Mouse (Mus musculus) ES-E14 (cell line): ENCODE measurements around the gene Pcdh9. TPM values are rescaled to one million over a fixed set of nuclear protein-coding genes. Genes with fewer than 3 reads are reported as not detected.

Experiments
- DNase-seq: peaks from one replicate; pipeline ENCODE4 v3.0.0-alpha.2; 2013; ENCODE audit warnings: low read depth, low spot score
- H3K27ac ChIP-seq: 2 replicates; pipeline ENCODE4 v1.5.1; 2012; ENCODE audit warnings: low read depth, mild to moderate bottlenecking, low read length, moderate library complexity, mixed read lengths; ENCODE audit not compliant: poor library complexity, insufficient read depth, severe bottlenecking
- H3K36me3 ChIP-seq: 2 replicates; pipeline ENCODE4 v1.6.1; 2012; ENCODE audit warnings: mild to moderate bottlenecking, low read length, moderate library complexity, mixed read lengths; ENCODE audit not compliant: control insufficient read depth, poor library complexity, insufficient read depth, severe bottlenecking
- H3K4me1 ChIP-seq, 2 experiments: fragments of 150-350 bp in 1 of 2; sonication (generic) in 1 of 2; 2 replicates each; pipeline ENCODE4 v1.6.1; 2012; ENCODE audit warnings: low read length in 2 of 2, mild to moderate bottlenecking in 1 of 2, mixed read lengths in 1 of 2; ENCODE audit not compliant: control insufficient read depth in 2 of 2, insufficient read depth in 2 of 2, poor library complexity in 1 of 2
- H3K4me3 ChIP-seq, 2 experiments: fragments of 150-350 bp in 1 of 2; sonication (generic) in 1 of 2; 2 replicates each; pipeline ENCODE4 v1.5.1; 2012; ENCODE audit warnings: low read length in 2 of 2, low read depth in 1 of 2, mild to moderate bottlenecking in 1 of 2, mixed read lengths in 1 of 2; ENCODE audit not compliant: insufficient read depth in 1 of 2, poor library complexity in 1 of 2, severe bottlenecking in 1 of 2
- H3K9ac ChIP-seq: 2 replicates; pipeline ENCODE4 v1.6.1; 2012; ENCODE audit warnings: low read depth, mild to moderate bottlenecking, low read length, mixed read lengths; ENCODE audit not compliant: poor library complexity, insufficient read depth, severe bottlenecking
- H3K9me3 ChIP-seq: fragments of 150-350 bp; sonication (generic); 2 replicates; pipeline ENCODE4 v1.6.1; 2012; ENCODE audit warnings: low read depth, mild to moderate bottlenecking, low read length; ENCODE audit not compliant: control insufficient read depth, insufficient read depth
- CHD2 ChIP-seq: IDR thresholded peaks from 2 replicates; pipeline ENCODE4 v1.6.1; 2014; ENCODE audit warnings: mild to moderate bottlenecking, low read depth, low read length, inconsistent platforms
- HCFC1 ChIP-seq: IDR thresholded peaks from 2 replicates; pipeline ENCODE4 v1.6.1; 2012; ENCODE audit warnings: low read length, inconsistent platforms, borderline replicate concordance; ENCODE audit not compliant: insufficient read depth
- MAFK ChIP-seq: IDR thresholded peaks from 2 replicates; pipeline ENCODE4 v1.6.1; 2014; ENCODE audit warnings: mild to moderate bottlenecking, low read depth, low read length, inconsistent platforms; ENCODE audit not compliant: insufficient read depth
- ZC3H11A ChIP-seq: IDR thresholded peaks from 2 replicates; pipeline ENCODE4 v1.6.1; 2012; ENCODE audit warnings: low read depth, mild to moderate bottlenecking, inconsistent platforms, low read length, borderline replicate concordance
- ZNF384 ChIP-seq: IDR thresholded peaks from 2 replicates; pipeline ENCODE4 v1.6.1; 2012; ENCODE audit warnings: low read depth, low read length, inconsistent platforms
- in situ Hi-C, 2 experiments: fragments of 600-800 bp; cut with MboI; formaldehyde crosslinking; loops; one replicate each; pipeline ENCODE4 v1.15.1; 2025; ENCODE audit warnings: low sequenced_read_pairs in 2 of 2, inconsistent platforms in 1 of 2; ENCODE audit not compliant: unreplicated experiment in 2 of 2
- total RNA-seq: library from RNA; depleted of rRNA; stranded (reverse); fragments of 300-350 nt; gene quantifications from 2 replicates; pipeline ENCODE4 v1.2.3, GENCODE M21; 2012

The Pcdh9 gene
- total RNA-seq, 1 experiment, result 0.71 TPM

- in situ Hi-C loops, result loop anchor here in 1 of 2 experiments (25.0 kb wide), 1 partner anchor 548 kb away; no protein-coding TSS in a partner anchor
- Histone ChIP-seq H3K36me3 (no peaks in the 10 kb centered on the region), H3K27ac (no peak overlapping the region), H3K9me3 (no peaks in the 10 kb centered on the region), H3K4me1 (no peaks in the 10 kb centered on the region), H3K4me3 (no peak overlapping the region), H3K9ac (no peak overlapping the region)
- TF ChIP-seq ZNF384 (no peak), MAFK (no peak), ZC3H11A (no peak), CHD2 (no peak), HCFC1 (no peak)
- no peak for DNase-seq
Observed at GRCm38 (mm10) chr14:93885551-93886084, 4.9 kb downstream of the Pcdh9 start.

GRCm38 (mm10) chr14:93884467-93884866 lies 6.0 kb downstream of the Pcdh9 start:
- Histone ChIP-seq H3K27ac (no peak overlapping the region), H3K4me1 (no peaks in the 10 kb centered on the region), H3K36me3 (no peaks in the 10 kb centered on the region), H3K9me3 (no peaks in the 10 kb centered on the region), H3K9ac (no peak overlapping the region), H3K4me3 (no peak overlapping the region)
- in situ Hi-C loops, result loop anchor here in 1 of 2 experiments (25.0 kb wide), 1 partner anchor 547 kb away; no protein-coding TSS in a partner anchor
- TF ChIP-seq MAFK (no peak), ZC3H11A (0 out of 2 replicates have a peak, but pooled peaks have one; percentile 8)
- no peak for DNase-seq

- no peak overlapping the region for H3K27ac ChIP-seq
- DNase-seq, result no peak
- H3K4me1 ChIP-seq, result no peaks in the 10 kb centered on the region
- H3K4me3 ChIP-seq, result no peak overlapping the region
- H3K9ac ChIP-seq, result no peak overlapping the region
- H3K36me3 ChIP-seq, result no peaks in the 10 kb centered on the region
- TF ChIP-seq ZC3H11A (no peak), CHD2 (no peak)
- no peaks in the 10 kb centered on the region for H3K9me3 ChIP-seq
- in situ Hi-C loops, result loop anchor here in 1 of 2 experiments (25.0 kb wide), 1 partner anchor 543 kb away; no protein-coding TSS in a partner anchor
Observed at GRCm38 (mm10) chr14:93880071-93880470, 10.4 kb downstream of the Pcdh9 start.

- in situ Hi-C loops, result loop anchor here in 1 of 2 experiments (25.0 kb wide), 1 partner anchor 539 kb away; no protein-coding TSS in a partner anchor
- Histone ChIP-seq H3K36me3 (no peaks in the 10 kb centered on the region), H3K27ac (no peak overlapping the region), H3K4me3 (no peak overlapping the region), H3K9ac (no peak overlapping the region), H3K9me3 (no peaks in the 10 kb centered on the region), H3K4me1 (no peaks in the 10 kb centered on the region)
- TF ChIP-seq ZC3H11A, result no peak
- no peak for TF ChIP-seq HCFC1
- TF ChIP-seq MAFK, result no peak
- no peak for TF ChIP-seq CHD2
- TF ChIP-seq ZNF384, result no peak
- no peak for DNase-seq
Observed at GRCm38 (mm10) chr14:93875968-93876367, 14.5 kb downstream of the Pcdh9 start.

- H3K4me3 ChIP-seq, result no peak overlapping the region
- H3K27ac ChIP-seq, result no peak overlapping the region
- in situ Hi-C loops, result no loop called here
- no peak overlapping the region for H3K9ac ChIP-seq
- no peaks in the 10 kb centered on the region for H3K36me3 ChIP-seq
- no peak for DNase-seq
- H3K4me1 ChIP-seq, result no peaks in the 10 kb centered on the region
- TF ChIP-seq CHD2 (no peak), ZNF384 (no peak), MAFK (no peak), ZC3H11A (no peak), HCFC1 (no peak)
- no peaks in the 10 kb centered on the region for H3K9me3 ChIP-seq
Observed at GRCm38 (mm10) chr14:93868211-93868610, 22.3 kb downstream of the Pcdh9 start.
